Mouse (Mus musculus) E14TG2a.4 (cell line): ENCODE measurements at regions not wholly inside any gene's neighbourhood (a gene's known extent, or its start where the extent isn't known, plus 50 kb on each side); places are given as distances from the start of the nearest gene placed in this dataset.

Experiments used
- CTCF ChIP-seq: conservative IDR thresholded peaks from 2 replicates; pipeline ENCODE4 v1.5.1; 2014; ENCODE audit warnings: low read length
- NANOG ChIP-seq: IDR thresholded peaks from 2 replicates; pipeline ENCODE4 v1.6.1; 2014; ENCODE audit warnings: borderline replicate concordance, low read length, mixed read lengths
- POU5F1 ChIP-seq: IDR thresholded peaks from 2 replicates; pipeline ENCODE4 v1.6.1; 2014; ENCODE audit warnings: low read length, borderline replicate concordance

GRCm38 (mm10) chr13:110497461-110497860, 102.6 kb downstream of the Plk2 start:
- no peak for TF ChIP-seq CTCF
- TF ChIP-seq POU5F1, result no peak
- TF ChIP-seq NANOG, result no peak
